Mouse (Mus musculus): ENCODE measurements around the gene Gm20518. TPM values are rescaled to one million over a fixed set of nuclear protein-coding genes. Genes with fewer than 3 reads are reported as not detected.
A peak's percentile ranks its signal among the peaks of the same experiment; 100 is the strongest.

Gm20518 gene
- total and polyA plus RNA-seq, 3 experiments = 0.09 to 1.0 (median 0.75) TPM

DNA sequence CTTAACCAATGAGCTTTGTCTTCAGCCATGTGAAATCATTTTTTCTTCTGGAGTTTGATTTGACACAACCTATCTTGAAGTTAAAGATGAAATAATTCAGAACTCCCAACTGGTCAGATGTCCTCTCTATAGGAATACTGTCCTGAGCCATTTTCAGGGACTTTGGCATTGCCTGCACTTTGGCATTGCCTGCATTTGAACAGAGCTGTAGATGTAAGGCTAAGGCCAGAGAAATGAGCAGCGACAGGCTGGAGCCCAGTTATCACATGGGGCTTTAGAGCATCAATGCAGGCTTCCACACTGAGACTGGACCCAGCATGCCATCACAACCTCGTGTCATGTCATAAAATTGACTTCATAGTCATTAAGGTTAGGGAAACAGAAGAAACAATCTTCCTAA is 38.2 kb downstream of the Gm20518 start:
- TF ChIP-seq GATA2 (IDR thresholded peaks at IDR 0.05; ENCODE audit: borderline replicate concordance, low read depth, low read length) = no peak
- no peak for TF ChIP-seq POLR2AphosphoS5 (IDR thresholded peaks at IDR 0.05; ENCODE audit: insufficient replicate concordance, low read depth, low read length)
- no peak for TF ChIP-seq GATA1 (IDR thresholded peaks at IDR 0.05; ENCODE audit: borderline replicate concordance, low read length)
- no peak for TF ChIP-seq TAL1 (conservative IDR thresholded peaks at IDR 0.05; ENCODE audit: low read depth, low read length)
- no peak for TF ChIP-seq CTCF (IDR thresholded peaks at IDR 0.05; ENCODE audit: low read depth, low read length)
- peaks cover 92% of the 10 kb centered on the region for H3K36me3 ChIP-seq (replicated peaks)
- peaks cover 3% of the 10 kb centered on the region; the same call in 1 of the 2 replicates for H3K4me1 ChIP-seq (ENCODE audit: insufficient read depth, low read depth, low read length)
- no peak for DNase-seq (ENCODE audit: low spot score)
- ATAC-seq (ENCODE audit: extremely low read depth, insufficient number of reproducible peaks, low FRiP score, poor library complexity, severe bottlenecking) = no peak
- H3K9me3 ChIP-seq (replicated peaks) = no peaks in the 10 kb centered on the region
- no peak overlapping the region for H3K4me3 ChIP-seq (ENCODE audit: low read depth, low read length)
- no peaks in the 10 kb centered on the region for H3K27me3 ChIP-seq (ENCODE audit: insufficient read depth, low read length)

DNA sequence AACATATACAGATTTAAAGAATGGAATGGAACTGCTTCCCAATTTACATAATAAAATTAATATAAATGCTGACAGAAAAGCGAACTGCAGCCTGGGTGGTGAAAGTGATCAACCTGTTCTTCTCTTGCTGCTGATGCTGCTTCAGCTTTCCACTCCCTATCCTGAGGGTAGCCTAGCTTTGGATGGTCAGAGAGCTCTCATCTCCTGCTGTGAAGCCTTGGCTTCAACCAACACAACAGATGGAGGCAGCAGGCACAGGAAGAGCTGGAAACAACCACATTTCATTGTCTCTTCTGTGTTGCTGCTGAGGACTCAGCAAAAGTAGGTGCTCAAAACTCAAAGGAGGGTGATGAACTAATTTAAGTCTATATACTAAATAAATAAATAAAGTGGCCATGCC is 39.6 kb downstream of the Gm20518 start:
- TF ChIP-seq TAL1 (conservative IDR thresholded peaks at IDR 0.05; ENCODE audit: low read depth, low read length) (no peak), GATA2 (IDR thresholded peaks at IDR 0.05; ENCODE audit: borderline replicate concordance, low read depth, low read length) (no peak), CTCF (IDR thresholded peaks at IDR 0.05; ENCODE audit: low read depth, low read length) (no peak), GATA1 (IDR thresholded peaks at IDR 0.05; ENCODE audit: borderline replicate concordance, low read length) (no peak), POLR2AphosphoS5 (IDR thresholded peaks at IDR 0.05; ENCODE audit: insufficient replicate concordance, low read depth, low read length) (no peak)
- H3K27me3 ChIP-seq (ENCODE audit: insufficient read depth, low read length) = no peaks in the 10 kb centered on the region
- DNase-seq (ENCODE audit: low spot score) (no peak), ATAC-seq (ENCODE audit: extremely low read depth, insufficient number of reproducible peaks, low FRiP score, poor library complexity, severe bottlenecking) (no peak)
- no peak overlapping the region for H3K4me3 ChIP-seq (ENCODE audit: low read depth, low read length)
- peaks cover 3% of the 10 kb centered on the region; the same call in 1 of the 2 replicates for H3K4me1 ChIP-seq (ENCODE audit: insufficient read depth, low read depth, low read length)
- no peaks in the 10 kb centered on the region for H3K9me3 ChIP-seq (replicated peaks)
- peaks cover 92% of the 10 kb centered on the region for H3K36me3 ChIP-seq (replicated peaks)

DNA sequence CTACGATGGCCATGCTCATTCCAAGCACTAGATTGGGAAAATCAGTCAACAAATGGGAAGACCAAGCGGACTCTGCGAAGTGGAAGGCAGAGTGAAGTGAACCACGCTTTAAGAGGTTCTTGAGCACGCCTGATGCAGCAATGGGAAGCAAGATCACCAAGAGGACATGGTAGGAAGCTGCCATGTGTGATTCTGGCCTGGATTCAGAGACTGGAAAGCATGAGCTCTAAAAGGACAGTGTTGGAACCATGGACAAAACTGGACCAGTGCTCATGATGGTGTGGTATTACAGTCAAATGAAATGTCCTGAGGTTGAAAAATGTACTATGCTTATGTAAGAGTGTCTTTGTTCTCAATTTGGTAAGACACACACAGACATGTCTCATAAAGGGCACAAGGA is 40.1 kb downstream of the Gm20518 start:
- no peak for TF ChIP-seq TAL1 (conservative IDR thresholded peaks at IDR 0.05; ENCODE audit: low read depth, low read length)
- TF ChIP-seq GATA1 (IDR thresholded peaks at IDR 0.05; ENCODE audit: borderline replicate concordance, low read length) = no peak
- no peak for TF ChIP-seq POLR2AphosphoS5 (IDR thresholded peaks at IDR 0.05; ENCODE audit: insufficient replicate concordance, low read depth, low read length)
- TF ChIP-seq GATA2 (IDR thresholded peaks at IDR 0.05; ENCODE audit: borderline replicate concordance, low read depth, low read length) = no peak
- TF ChIP-seq CTCF (IDR thresholded peaks at IDR 0.05; ENCODE audit: low read depth, low read length) = no peak
- ATAC-seq (ENCODE audit: extremely low read depth, insufficient number of reproducible peaks, low FRiP score, poor library complexity, severe bottlenecking) (no peak), DNase-seq (ENCODE audit: low spot score) (no peak)
- Histone ChIP-seq H3K4me1 (ENCODE audit: insufficient read depth, low read depth, low read length) (peaks cover 3% of the 10 kb centered on the region; the same call in 1 of the 2 replicates), H3K4me3 (ENCODE audit: low read depth, low read length) (no peak overlapping the region), H3K9me3 (replicated peaks) (no peaks in the 10 kb centered on the region), H3K27me3 (ENCODE audit: insufficient read depth, low read length) (no peaks in the 10 kb centered on the region), H3K36me3 (replicated peaks) (peaks cover 92% of the 10 kb centered on the region)

DNA sequence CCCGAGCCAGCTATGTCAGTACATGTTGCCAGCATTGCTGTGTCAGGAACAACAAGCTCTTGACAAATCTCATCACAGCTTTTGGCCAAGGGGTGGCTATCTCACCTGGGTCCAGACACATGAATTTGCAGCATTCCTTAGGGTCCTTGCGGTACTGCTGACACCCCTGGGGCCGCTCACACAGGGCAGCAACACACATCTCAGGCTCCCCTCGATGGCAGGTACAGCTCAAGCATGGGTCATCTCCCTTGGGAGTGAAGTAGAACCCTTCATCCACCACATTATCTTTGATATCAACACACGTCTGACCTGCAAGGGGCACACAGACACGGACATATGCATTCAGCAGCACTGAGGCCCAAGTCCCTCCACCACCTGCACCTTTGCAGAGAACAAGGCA is 42.0 kb downstream of the Gm20518 start:
- Histone ChIP-seq H3K4me1 (ENCODE audit: insufficient read depth, low read depth, low read length) (peaks cover 3% of the 10 kb centered on the region; the same call in 1 of the 2 replicates), H3K4me3 (ENCODE audit: low read depth, low read length) (no peak overlapping the region), H3K36me3 (replicated peaks) (peaks cover 95% of the 10 kb centered on the region), H3K27me3 (ENCODE audit: insufficient read depth, low read length) (no peaks in the 10 kb centered on the region), H3K9me3 (replicated peaks) (no peaks in the 10 kb centered on the region)
- TF ChIP-seq TAL1 (conservative IDR thresholded peaks at IDR 0.05; ENCODE audit: low read depth, low read length) = no peak
- no peak for TF ChIP-seq CTCF (IDR thresholded peaks at IDR 0.05; ENCODE audit: low read depth, low read length)
- no peak for TF ChIP-seq GATA2 (IDR thresholded peaks at IDR 0.05; ENCODE audit: borderline replicate concordance, low read depth, low read length)
- no peak for TF ChIP-seq GATA1 (IDR thresholded peaks at IDR 0.05; ENCODE audit: borderline replicate concordance, low read length)
- ATAC-seq (ENCODE audit: extremely low read depth, insufficient number of reproducible peaks, low FRiP score, poor library complexity, severe bottlenecking) = no peak
- no peak for DNase-seq (ENCODE audit: low spot score)

DNA sequence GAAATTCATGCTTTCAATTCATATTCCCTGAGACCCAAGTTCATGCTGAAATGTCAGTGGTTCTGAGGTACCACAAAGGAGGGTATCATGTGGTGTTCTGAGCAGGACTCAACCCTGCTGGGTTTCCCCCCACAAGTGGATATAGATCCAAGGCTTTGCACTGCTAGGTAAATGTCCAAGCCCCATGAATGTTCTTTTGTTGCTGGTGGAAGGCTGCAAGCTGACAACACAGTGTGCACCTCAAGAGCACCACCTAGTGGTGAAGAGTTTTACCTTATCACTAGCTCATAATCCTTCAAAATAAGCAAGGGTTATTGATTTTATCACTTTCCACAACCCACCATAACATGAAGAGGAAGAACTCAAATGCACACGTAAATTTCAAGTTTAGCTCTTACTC is 42.5 kb downstream of the Gm20518 start:
- no peak for DNase-seq (ENCODE audit: low spot score)
- H3K27me3 ChIP-seq (ENCODE audit: insufficient read depth, low read length) = no peaks in the 10 kb centered on the region
- ATAC-seq (ENCODE audit: extremely low read depth, insufficient number of reproducible peaks, low FRiP score, poor library complexity, severe bottlenecking) = no peak
- no peak overlapping the region for H3K4me3 ChIP-seq (ENCODE audit: low read depth, low read length)
- H3K36me3 ChIP-seq (replicated peaks) = peaks cover 95% of the 10 kb centered on the region
- H3K4me1 ChIP-seq (ENCODE audit: insufficient read depth, low read depth, low read length) = peaks cover 3% of the 10 kb centered on the region; the same call in 1 of the 2 replicates
- TF ChIP-seq POLR2AphosphoS5 (IDR thresholded peaks at IDR 0.05; ENCODE audit: insufficient replicate concordance, low read depth, low read length) = no peak
- TF ChIP-seq CTCF (IDR thresholded peaks at IDR 0.05; ENCODE audit: low read depth, low read length) = peak; percentile 69
- no peak for TF ChIP-seq GATA1 (IDR thresholded peaks at IDR 0.05; ENCODE audit: borderline replicate concordance, low read length)
- no peak for TF ChIP-seq TAL1 (conservative IDR thresholded peaks at IDR 0.05; ENCODE audit: low read depth, low read length)
- H3K9me3 ChIP-seq (replicated peaks) = no peaks in the 10 kb centered on the region

DNA sequence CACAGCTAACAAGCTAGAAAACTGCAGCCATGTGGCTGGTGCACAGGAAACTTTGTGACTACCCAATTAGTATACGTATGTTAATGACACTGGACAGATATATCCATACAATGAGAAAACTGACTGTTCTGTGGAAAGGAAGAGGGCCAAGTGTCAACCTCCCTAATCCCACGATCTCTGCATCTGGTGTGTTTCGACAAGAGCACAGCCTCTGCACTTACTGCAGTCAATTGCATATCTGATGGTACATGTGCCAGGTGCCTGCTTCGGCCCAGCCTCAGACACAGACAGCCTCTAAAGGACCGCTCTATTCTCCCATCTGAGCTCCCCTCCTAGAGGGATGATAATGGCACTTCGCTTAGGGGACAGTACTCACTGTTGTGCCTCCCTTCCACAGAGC is 43.0 kb downstream of the Gm20518 start:
- Histone ChIP-seq H3K27me3 (ENCODE audit: insufficient read depth, low read length) (no peaks in the 10 kb centered on the region), H3K9me3 (replicated peaks) (no peaks in the 10 kb centered on the region), H3K4me1 (ENCODE audit: insufficient read depth, low read depth, low read length) (peaks cover 3% of the 10 kb centered on the region; the same call in 1 of the 2 replicates), H3K4me3 (ENCODE audit: low read depth, low read length) (no peak overlapping the region), H3K36me3 (replicated peaks) (peaks cover 95% of the 10 kb centered on the region)
- no peak for DNase-seq (ENCODE audit: low spot score)
- TF ChIP-seq POLR2AphosphoS5 (IDR thresholded peaks at IDR 0.05; ENCODE audit: insufficient replicate concordance, low read depth, low read length) = no peak
- TF ChIP-seq CTCF (IDR thresholded peaks at IDR 0.05; ENCODE audit: low read depth, low read length) = no peak
- no peak for TF ChIP-seq GATA1 (IDR thresholded peaks at IDR 0.05; ENCODE audit: borderline replicate concordance, low read length)
- no peak for TF ChIP-seq TAL1 (conservative IDR thresholded peaks at IDR 0.05; ENCODE audit: low read depth, low read length)
- TF ChIP-seq GATA2 (IDR thresholded peaks at IDR 0.05; ENCODE audit: borderline replicate concordance, low read depth, low read length) = no peak
- ATAC-seq (ENCODE audit: extremely low read depth, insufficient number of reproducible peaks, low FRiP score, poor library complexity, severe bottlenecking) = no peak
